Mouse (Mus musculus) midbrain, embryonic 11.5 days (tissue): ENCODE results near the gene Rfk. TPM values are rescaled to one million over a fixed set of nuclear protein-coding genes. Genes with fewer than 3 reads are reported as not detected.

Experiments used
- polyA plus RNA-seq: library from polyadenylated mRNA; unstranded; fragments of >200 nt; fragmentation: Nextera tagmentation; extraction: Ambion mirVana; gene quantifications from 2 replicates; pipeline ENCODE4 v1.2.1, GENCODE M21; 2014

Rfk gene
- polyA plus RNA-seq, 1 experiment from 2014 or later, result 70.4 TPM

Other genes starting within 250 kb of the Rfk start
- 4.2 and 5.3 TPM in 2 replicates for gene Gcnt1, start 21.2 kb upstream of the Rfk start, polyA plus RNA-seq